12 mouse cellular contexts compared by ENCODE assay signal in genomic region chr12:70532843-70533242, GRCm38 (mm10).
A peak's percentile ranks its signal among the peaks of the same experiment; 100 is the strongest.
DNase-seq lines count a peak whose midpoint lies in the region; ATAC-seq and TF ChIP-seq lines count a peak whose summit lies in the region.
"Had no signal": no experiment of that assay in that cellular context is flagged by ENCODE, and none has a peak within 500 bp of the region (broad histone marks: within the 10 kb centered on the region; RNA-seq: fewer than 3 reads in every experiment).

No protein-coding gene starts in this region.

- H3K36me3 ChIP-seq in heart, adult 2 months (ENCODE audit: control insufficient read depth, insufficient read depth, low read length) = no peaks in the 10 kb centered on the region
- H3K36me3 ChIP-seq in heart, embryonic 12.5 days = no peaks in the 10 kb centered on the region
- no peaks in the 10 kb centered on the region for H3K36me3 ChIP-seq in embryonic facial prominence, embryonic 11.5 days (replicated peaks; ENCODE audit: control insufficient read depth, insufficient read depth, low read depth, low read length)
- H3K36me3 ChIP-seq in heart, postnatal 0 days (replicated peaks; ENCODE audit: control insufficient read depth, insufficient read depth, low read length) = no peaks in the 10 kb centered on the region
- H3K36me3 ChIP-seq: liver, embryonic 13.5 days had no signal

- peak; percentile 39 to 47 for DNase-seq in heart, adult 2 months
- DNase-seq in 3134 (ENCODE audit: extremely low read depth, insufficient read length, low spot score) = peak; percentile 16
- peak; percentile 38 for DNase-seq in embryonic facial prominence, embryonic 11.5 days (ENCODE audit: low spot score)
- DNase-seq in heart, postnatal 0 days (ENCODE audit: low spot score) = peak; percentile 12
- DNase-seq in MN1 (ENCODE audit: low spot score) = no peak
- no peak for DNase-seq in kidney, postnatal 4 days
- no peak for DNase-seq in lung, postnatal 14 days
- DNase-seq: cerebellum, adult 18-20 months; liver, embryonic 13.5 days; thymus, postnatal 36 days had no signal

- no peaks in the 10 kb centered on the region for H3K27me3 ChIP-seq in heart, adult 2 months (ENCODE audit: control insufficient read depth, insufficient read depth, low read length)
- no peaks in the 10 kb centered on the region for H3K27me3 ChIP-seq in heart, embryonic 12.5 days (replicated peaks)
- no peaks in the 10 kb centered on the region for H3K27me3 ChIP-seq in embryonic facial prominence, embryonic 11.5 days (ENCODE audit: control insufficient read depth, insufficient read depth, low read length)
- no peaks in the 10 kb centered on the region for H3K27me3 ChIP-seq in heart, postnatal 0 days (ENCODE audit: control insufficient read depth, insufficient read depth, low read length)
- H3K27me3 ChIP-seq: liver, embryonic 13.5 days had no signal

- no peak for TF ChIP-seq POLR2A in heart, adult 2 months (IDR thresholded peaks at IDR 0.05; ENCODE audit: insufficient read depth, low read depth, low read length)

- TF ChIP-seq EP300 in heart, adult 2 months (IDR thresholded peaks at IDR 0.05; ENCODE audit: insufficient read depth, low read depth, low read length) = no peak
- no peak for TF ChIP-seq EP300 in heart, postnatal 0 days (IDR thresholded peaks at IDR 0.05; ENCODE audit: low read depth)

- no peak overlapping the region for H3K9ac ChIP-seq in heart, adult 2 months (ENCODE audit: low read depth, low read length)
- H3K9ac ChIP-seq in heart, embryonic 12.5 days = no peak overlapping the region
- H3K9ac ChIP-seq in embryonic facial prominence, embryonic 11.5 days (replicated peaks; ENCODE audit: low read length) = no peak overlapping the region
- no peak overlapping the region for H3K9ac ChIP-seq in heart, postnatal 0 days (replicated peaks; ENCODE audit: low read depth, low read length)
- H3K9ac ChIP-seq: liver, embryonic 13.5 days had no signal

- H3K4me2 ChIP-seq in heart, embryonic 12.5 days = no peak overlapping the region
- H3K4me2 ChIP-seq in embryonic facial prominence, embryonic 11.5 days (ENCODE audit: low read depth, low read length) = no peak overlapping the region
- no peak overlapping the region for H3K4me2 ChIP-seq in heart, postnatal 0 days (ENCODE audit: low read depth, low read length)
- H3K4me2 ChIP-seq: liver, embryonic 13.5 days had no signal

- peaks cover 2% of the 10 kb centered on the region; the same call in 1 of the 2 replicates for H3K4me1 ChIP-seq in heart, adult 2 months (ENCODE audit: control insufficient read depth, insufficient read depth, low read length)
- 0 out of 2 replicates have a peak, but pooled peaks cover 2% of the 10 kb centered on the region for H3K4me1 ChIP-seq in heart, embryonic 12.5 days (replicated peaks)
- H3K4me1 ChIP-seq in embryonic facial prominence, embryonic 11.5 days (ENCODE audit: control insufficient read depth, insufficient read depth, low read length) = no peaks in the 10 kb centered on the region
- H3K4me1 ChIP-seq in heart, postnatal 0 days (ENCODE audit: control insufficient read depth, insufficient read depth) = no peaks in the 10 kb centered on the region; the same call in 1 of the 2 replicates
- H3K4me1 ChIP-seq: liver, embryonic 13.5 days had no signal

- no peaks in the 10 kb centered on the region for H3K79me2 ChIP-seq in heart, adult 2 months (replicated peaks; ENCODE audit: control insufficient read depth, insufficient read depth, low read length)

- H3K9me3 ChIP-seq in heart, embryonic 12.5 days (replicated peaks) = no peaks in the 10 kb centered on the region
- no peaks in the 10 kb centered on the region for H3K9me3 ChIP-seq in embryonic facial prominence, embryonic 11.5 days (replicated peaks; ENCODE audit: control insufficient read depth, low read length)
- H3K9me3 ChIP-seq in heart, postnatal 0 days (replicated peaks; ENCODE audit: control insufficient read depth, low read length) = no peaks in the 10 kb centered on the region
- H3K9me3 ChIP-seq: liver, embryonic 13.5 days had no signal

- 69% methylated on average over 10 of the region's 10 CpGs for WGBS in heart, adult 2 months
- WGBS in heart, embryonic 12.5 days = 58% methylated on average over 10 of the region's 10 CpGs
- WGBS in embryonic facial prominence, embryonic 11.5 days = 52% methylated on average over 10 of the region's 10 CpGs
- WGBS in heart, postnatal 0 days = 72% methylated on average over 10 of the region's 10 CpGs

- no peak for TF ChIP-seq CTCF in heart, adult 2 months (IDR thresholded peaks at IDR 0.05)
- TF ChIP-seq CTCF in heart, postnatal 0 days (IDR thresholded peaks at IDR 0.05; ENCODE audit: low read depth) = no peak

- ATAC-seq in heart, embryonic 12.5 days (ENCODE audit: insufficient number of reproducible peaks, low FRiP score) = no peak
- ATAC-seq in embryonic facial prominence, embryonic 11.5 days (replicated peaks; ENCODE audit: insufficient number of reproducible peaks, low FRiP score, low TSS enrichment, low read depth) = no peak
- ATAC-seq in heart, postnatal 0 days (ENCODE audit: insufficient read depth, low read depth) = no peak; the same call in 1 of the 2 replicates

- H3K27ac ChIP-seq in heart, adult 2 months = peak overlapping the region; percentile 58
- H3K27ac ChIP-seq in heart, embryonic 12.5 days (ENCODE audit: poor library complexity, severe bottlenecking) = no peak overlapping the region
- 0 out of 2 replicates have a peak overlapping the region, but pooled peaks have one; percentile 17 for H3K27ac ChIP-seq in embryonic facial prominence, embryonic 11.5 days (replicated peaks; ENCODE audit: low read depth, low read length)
- peak overlapping the region; percentile 60 for H3K27ac ChIP-seq in heart, postnatal 0 days (ENCODE audit: low read depth)
- H3K27ac ChIP-seq: kidney, postnatal 0 days; liver, embryonic 13.5 days had no signal

- intact Hi-C loops in heart, adult 2 months (cut with DNase I) = no loop called here

- H3K4me3 ChIP-seq in heart, adult 2 months = no peak overlapping the region
- H3K4me3 ChIP-seq in heart, embryonic 12.5 days = no peak overlapping the region
- H3K4me3 ChIP-seq in embryonic facial prominence, embryonic 11.5 days (ENCODE audit: low read depth, low read length) = no peak overlapping the region
- H3K4me3 ChIP-seq in heart, postnatal 0 days (ENCODE audit: low read depth, low read length) = no peak overlapping the region
- H3K4me3 ChIP-seq: liver, embryonic 13.5 days had no signal

Comparison
In these comparisons a context has a peak if more than half of its experiments do, and no peak if none do; other contexts are left out.
1. DNase-seq: peak in heart, adult 2 months (2 of 2), 3134 (single experiment), embryonic facial prominence, embryonic 11.5 days (single experiment) and heart, postnatal 0 days (single experiment); none in MN1 (single experiment), kidney, postnatal 4 days (0 of 2) and lung, postnatal 14 days (single experiment).